Mouse (Mus musculus) C2C12 (cell line): ENCODE measurements around the gene Iars2.

Source experiments
- CEBPB ChIP-seq: IDR thresholded peaks from one replicate; pipeline ENCODE4 v1.6.1; 2011; ENCODE audit warnings: low read depth, mild to moderate bottlenecking, control low read depth, moderate library complexity
- CTCF ChIP-seq: IDR thresholded peaks from one replicate; pipeline ENCODE4 v1.5.1; 2011; ENCODE audit not compliant: control insufficient read depth, insufficient read depth, insufficient read length
- MAX ChIP-seq: IDR thresholded peaks from one replicate; pipeline ENCODE4 v1.6.1; 2011; ENCODE audit warnings: mild to moderate bottlenecking, control low read depth

DNA sequence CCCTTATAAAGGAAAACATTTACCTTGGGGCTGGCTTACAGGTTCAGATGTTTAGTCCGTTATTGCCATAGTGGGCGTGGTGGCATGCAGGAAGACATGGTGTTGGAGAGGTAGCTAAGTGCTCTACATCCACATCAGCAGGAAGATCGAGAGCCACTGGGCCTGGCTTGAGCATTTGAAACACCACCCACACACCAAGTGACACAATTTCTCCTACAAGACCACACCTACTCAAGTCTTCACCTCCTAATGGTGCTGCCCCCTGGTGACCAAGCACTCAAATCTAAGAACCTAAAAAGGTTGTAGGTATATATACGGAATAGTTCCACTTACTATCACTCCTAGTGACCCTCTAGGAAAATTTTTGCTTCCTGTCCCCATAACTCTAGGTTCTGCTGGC lies 92.7 kb downstream of the Iars2 start:
- TF ChIP-seq CTCF = no peak
- TF ChIP-seq MAX = no peak
- no peak for TF ChIP-seq CEBPB
